Mouse (Mus musculus): Measurements from ENCODE around the gene Ptpre. TPM values are rescaled to one million over a fixed set of nuclear protein-coding genes. Genes with fewer than 3 reads are reported as not detected.

Ptpre gene
- 35.3 TPM for polyA plus RNA-seq (2017; shearing (Covaris generic))

DNA sequence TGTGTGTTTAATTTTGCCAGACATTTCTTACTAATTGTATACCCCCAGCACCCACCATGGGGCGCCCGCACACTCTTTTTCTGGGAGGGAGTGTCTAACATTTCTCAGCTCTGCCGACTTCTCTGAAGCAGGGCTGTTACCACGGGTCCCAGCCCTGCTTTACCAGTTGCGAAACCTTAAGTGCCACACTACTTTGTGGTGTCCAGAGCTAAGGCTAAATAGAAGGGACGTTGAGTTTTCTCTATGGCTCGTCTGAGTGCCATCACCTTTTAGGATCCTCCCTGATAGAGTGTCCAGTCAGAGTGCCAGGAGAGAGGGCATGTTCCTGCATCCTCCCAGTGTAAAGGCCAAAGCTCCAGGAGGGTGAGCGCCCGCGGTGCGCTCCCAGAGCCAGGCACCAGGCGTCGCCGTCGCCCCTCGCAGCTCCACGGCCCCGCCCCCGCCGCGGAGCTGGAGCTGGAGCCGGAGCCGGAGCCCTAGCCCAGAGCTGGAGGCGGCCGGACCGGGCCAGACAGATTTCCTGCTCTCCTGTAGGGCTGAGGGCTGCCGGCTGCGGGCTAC lies at the start of gene Ptpre:
Ptpre (plus strand) TSS at position 141 of the 561 bp plus-strand sequence.

DNA sequence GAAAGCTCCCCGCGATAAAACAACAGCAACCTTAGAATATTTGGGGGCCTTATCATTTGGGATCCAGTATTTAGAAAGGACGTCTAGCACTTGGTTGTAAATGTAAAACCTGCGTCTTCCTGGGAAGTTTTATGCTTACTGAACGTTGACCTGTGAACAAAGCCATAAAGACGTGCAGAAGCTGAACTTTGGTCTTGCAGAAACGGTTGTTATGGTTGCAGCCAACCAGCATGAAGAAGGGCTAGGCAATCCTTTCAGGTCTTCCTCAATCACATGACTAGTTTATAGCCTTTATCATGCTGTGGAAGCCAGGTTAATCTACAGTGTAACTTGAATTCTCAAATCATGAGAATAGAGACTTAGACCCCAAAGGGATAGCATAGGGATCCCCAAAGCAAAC lies 8.8 kb upstream of the Ptpre start, which contains the start of gene Clrn3:
Clrn3 (minus strand) TSS at position 140 of the 400 bp plus-strand sequence.

DNA sequence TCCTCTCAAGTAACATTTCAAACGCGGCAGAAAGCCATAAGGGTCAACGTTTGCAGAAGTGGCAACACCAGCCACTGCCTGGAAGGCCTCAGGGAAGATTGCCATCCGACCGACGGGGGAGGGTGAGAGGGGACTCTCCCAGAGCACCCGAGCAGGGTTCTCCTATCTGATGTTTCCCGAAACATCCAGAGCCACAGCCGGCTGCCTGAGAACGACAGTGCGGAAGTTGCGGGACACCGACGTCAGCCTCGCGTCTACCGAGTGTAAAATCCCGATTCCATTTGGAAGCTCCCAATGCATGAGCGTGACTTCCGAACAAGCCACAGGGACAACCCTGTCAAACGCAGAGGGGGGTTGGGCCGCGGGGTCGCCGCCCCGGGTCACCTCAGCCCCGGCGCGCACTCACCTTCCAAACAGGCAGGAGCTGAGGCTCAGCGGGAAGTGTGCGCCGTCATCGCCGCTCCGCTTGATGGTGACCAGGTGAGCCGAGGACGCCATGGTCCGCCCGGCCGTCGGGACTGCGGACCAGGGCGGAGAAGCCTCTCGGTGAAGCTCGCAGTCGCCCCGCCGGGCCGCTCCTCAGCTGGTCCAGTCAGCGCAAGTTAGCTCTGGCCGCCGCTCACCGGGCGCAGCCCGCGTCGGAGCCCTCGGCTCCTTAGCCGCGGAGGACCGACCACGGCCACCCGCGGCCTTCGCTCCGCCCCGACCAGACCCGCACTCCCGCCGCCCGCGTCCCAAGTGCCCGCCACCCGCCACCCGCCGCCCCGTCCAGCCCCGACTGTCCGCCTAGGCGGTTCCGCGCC lies 178.6 kb downstream of the Ptpre start, which contains the start of gene Mki67:
Mki67 (minus strand) TSS at position 720 of the 803 bp plus-strand sequence.

Other genes with a start within 250 kb of the Ptpre start
- gene Foxi2, start 127.2 kb upstream of the Ptpre start, polyA plus RNA-seq (2017; shearing (Covaris generic)): not detected
- not detected for gene Clrn3, start 8.8 kb upstream of the Ptpre start, polyA plus RNA-seq (2017; shearing (Covaris generic))
- 13.3 TPM for gene Mki67, start 178.9 kb downstream of the Ptpre start, polyA plus RNA-seq (2017; shearing (Covaris generic))